Mouse (Mus musculus): Measurements from ENCODE around the gene Crabp2. TPM values are rescaled to one million over a fixed set of nuclear protein-coding genes. Genes with fewer than 3 reads are reported as not detected.

Gene Crabp2
- polyA plus RNA-seq, 1 experiment from 2014 or later, result 44.3 TPM

GRCm38 (mm10) chr3:87985505-87986320, 37.2 kb downstream of the Crabp2 start:
- Histone ChIP-seq H3K4me3 (ENCODE audit: low read depth, low read length) (no peak overlapping the region), H3K27me3 (ENCODE audit: control insufficient read depth, insufficient read depth, low read length) (no peaks in the 10 kb centered on the region), H3K27ac (replicated peaks) (0 out of 2 replicates have a peak overlapping the region, but pooled peaks have one; percentile 53), H3K9me3 (ENCODE audit: control insufficient read depth, low read length) (no peaks in the 10 kb centered on the region), H3K4me1 (replicated peaks; ENCODE audit: control insufficient read depth, insufficient read depth) (peaks cover 15% of the 10 kb centered on the region), H3K9ac (ENCODE audit: low read length) (peak overlapping the region; percentile 13; the same call in 1 of the 2 replicates), H3K36me3 (ENCODE audit: control insufficient read depth, insufficient read depth, low read length) (no peaks in the 10 kb centered on the region), H3K4me2 (replicated peaks; ENCODE audit: low read depth) (no peak overlapping the region)
- TF ChIP-seq CTCF (IDR thresholded peaks at IDR 0.05; ENCODE audit: low read depth), result no peak
- TF ChIP-seq EP300 (optimal IDR thresholded peaks at IDR 0.05), result no peak
- no peak for DNase-seq (ENCODE audit: low spot score)
- no peak for ATAC-seq (ENCODE audit: low FRiP score, low TSS enrichment)
- WGBS, result 39% methylated on average over 12 of the region's 12 CpGs

GRCm38 (mm10) chr3:87986868-87987267, 38.4 kb downstream of the Crabp2 start:
- Histone ChIP-seq H3K36me3 (ENCODE audit: control insufficient read depth, insufficient read depth, low read length) (no peaks in the 10 kb centered on the region), H3K4me2 (replicated peaks; ENCODE audit: low read depth) (peak overlapping the region; percentile 65), H3K27me3 (ENCODE audit: control insufficient read depth, insufficient read depth, low read length) (no peaks in the 10 kb centered on the region), H3K4me3 (ENCODE audit: low read depth, low read length) (peak overlapping the region; percentile 33), H3K27ac (replicated peaks) (no peak overlapping the region), H3K9ac (ENCODE audit: low read length) (peak overlapping the region; percentile 43; the same call in 1 of the 2 replicates), H3K9me3 (ENCODE audit: control insufficient read depth, low read length) (no peaks in the 10 kb centered on the region), H3K4me1 (replicated peaks; ENCODE audit: control insufficient read depth, insufficient read depth) (peaks cover 15% of the 10 kb centered on the region)
- ATAC-seq (ENCODE audit: low FRiP score, low TSS enrichment), result peak; percentile 91
- WGBS, result 0% methylated on average over 17 of the region's 17 CpGs
- peak; percentile 97 for DNase-seq (ENCODE audit: low spot score)
- TF ChIP-seq EP300 (optimal IDR thresholded peaks at IDR 0.05) (no peak), CTCF (IDR thresholded peaks at IDR 0.05; ENCODE audit: low read depth) (peak; percentile 99)

- no peaks in the 10 kb centered on the region for H3K27me3 ChIP-seq (ENCODE audit: control insufficient read depth, insufficient read depth, low read length)
- DNase-seq (ENCODE audit: low spot score), result no peak
- no peak overlapping the region for H3K27ac ChIP-seq (replicated peaks)
- no peaks in the 10 kb centered on the region for H3K9me3 ChIP-seq (ENCODE audit: control insufficient read depth, low read length)
- peak; percentile 3; the same call in 1 of the 2 replicates for ATAC-seq (ENCODE audit: low FRiP score, low TSS enrichment)
- H3K4me3 ChIP-seq (ENCODE audit: low read depth, low read length), result peak overlapping the region; percentile 33
- peaks cover 12% of the 10 kb centered on the region for H3K4me1 ChIP-seq (replicated peaks; ENCODE audit: control insufficient read depth, insufficient read depth)
- TF ChIP-seq CTCF (IDR thresholded peaks at IDR 0.05; ENCODE audit: low read depth), result peak; percentile 15; the same call in 1 of the 2 replicates
- no peak for TF ChIP-seq EP300 (optimal IDR thresholded peaks at IDR 0.05)
- WGBS, result under 1% methylated on average over 15 of the region's 15 CpGs
- H3K36me3 ChIP-seq (ENCODE audit: control insufficient read depth, insufficient read depth, low read length), result no peaks in the 10 kb centered on the region
- peak overlapping the region; percentile 65 for H3K4me2 ChIP-seq (replicated peaks; ENCODE audit: low read depth)
- H3K9ac ChIP-seq (ENCODE audit: low read length), result peak overlapping the region; percentile 43; the same call in 1 of the 2 replicates
These were observed 39.2 kb downstream of the Crabp2 start for GRCm38 (mm10) chr3:87987633-87988032.

GRCm38 (mm10) chr3:87988068-87988467, 39.6 kb downstream of the Crabp2 start:
- H3K9me3 ChIP-seq (ENCODE audit: control insufficient read depth, low read length), result no peaks in the 10 kb centered on the region
- ATAC-seq (ENCODE audit: low FRiP score, low TSS enrichment) (no peak), DNase-seq (ENCODE audit: low spot score) (no peak)
- H3K4me3 ChIP-seq (ENCODE audit: low read depth, low read length), result peak overlapping the region; percentile 33
- TF ChIP-seq EP300 (optimal IDR thresholded peaks at IDR 0.05), result no peak
- no peak for TF ChIP-seq CTCF (IDR thresholded peaks at IDR 0.05; ENCODE audit: low read depth)
- H3K36me3 ChIP-seq (ENCODE audit: control insufficient read depth, insufficient read depth, low read length), result no peaks in the 10 kb centered on the region
- peak overlapping the region; percentile 65 for H3K4me2 ChIP-seq (replicated peaks; ENCODE audit: low read depth)
- H3K9ac ChIP-seq (ENCODE audit: low read length), result no peak overlapping the region
- H3K27me3 ChIP-seq (ENCODE audit: control insufficient read depth, insufficient read depth, low read length), result no peaks in the 10 kb centered on the region
- H3K4me1 ChIP-seq (replicated peaks; ENCODE audit: control insufficient read depth, insufficient read depth), result peaks cover 8% of the 10 kb centered on the region
- no peak overlapping the region for H3K27ac ChIP-seq (replicated peaks)
- WGBS, result 11% methylated on average over 15 of the region's 15 CpGs

- H3K36me3 ChIP-seq (ENCODE audit: control insufficient read depth, insufficient read depth, low read length), result no peaks in the 10 kb centered on the region
- WGBS, result 32% methylated on average over 10 of the region's 10 CpGs
- H3K27me3 ChIP-seq (ENCODE audit: control insufficient read depth, insufficient read depth, low read length), result no peaks in the 10 kb centered on the region; the same call in 1 of the 2 replicates
- no peak for TF ChIP-seq CTCF (IDR thresholded peaks at IDR 0.05; ENCODE audit: low read depth)
- TF ChIP-seq EP300 (optimal IDR thresholded peaks at IDR 0.05), result no peak
- H3K9me3 ChIP-seq (ENCODE audit: control insufficient read depth, low read length), result no peaks in the 10 kb centered on the region
- peaks cover 3% of the 10 kb centered on the region; the same call in 1 of the 2 replicates for H3K4me1 ChIP-seq (replicated peaks; ENCODE audit: control insufficient read depth, insufficient read depth)
- no peak for DNase-seq (ENCODE audit: low spot score)
- no peak for ATAC-seq (ENCODE audit: low FRiP score, low TSS enrichment)
- H3K4me3 ChIP-seq (ENCODE audit: low read depth, low read length), result no peak overlapping the region
- no peak overlapping the region for H3K4me2 ChIP-seq (replicated peaks; ENCODE audit: low read depth)
- no peak overlapping the region for H3K9ac ChIP-seq (ENCODE audit: low read length)
- H3K27ac ChIP-seq (replicated peaks), result no peak overlapping the region
These were observed 41.5 kb downstream of the Crabp2 start for GRCm38 (mm10) chr3:87989935-87990334.

- no peaks in the 10 kb centered on the region for H3K9me3 ChIP-seq (ENCODE audit: control insufficient read depth, low read length)
- H3K4me3 ChIP-seq (ENCODE audit: low read depth, low read length), result no peak overlapping the region
- WGBS, result 2% methylated on average over 6 of the region's 6 CpGs
- ATAC-seq (ENCODE audit: low FRiP score, low TSS enrichment) (no peak), DNase-seq (ENCODE audit: low spot score) (peak; percentile 69)
- TF ChIP-seq CTCF (IDR thresholded peaks at IDR 0.05; ENCODE audit: low read depth) (no peak), EP300 (optimal IDR thresholded peaks at IDR 0.05) (no peak)
- H3K36me3 ChIP-seq (ENCODE audit: control insufficient read depth, insufficient read depth, low read length), result no peaks in the 10 kb centered on the region
- H3K4me2 ChIP-seq (replicated peaks; ENCODE audit: low read depth), result no peak overlapping the region
- H3K27me3 ChIP-seq (ENCODE audit: control insufficient read depth, insufficient read depth, low read length), result peaks cover 4% of the 10 kb centered on the region; the same call in 1 of the 2 replicates
- H3K9ac ChIP-seq (ENCODE audit: low read length), result no peak overlapping the region
- no peak overlapping the region for H3K27ac ChIP-seq (replicated peaks)
- H3K4me1 ChIP-seq (replicated peaks; ENCODE audit: control insufficient read depth, insufficient read depth), result no peaks in the 10 kb centered on the region
These were observed 45.0 kb downstream of the Crabp2 start for GRCm38 (mm10) chr3:87993436-87993835.
